Mouse (Mus musculus): ENCODE data around the gene Efs. TPM values are rescaled to one million over a fixed set of nuclear protein-coding genes. Genes with fewer than 3 reads are reported as not detected.

Gene Efs
- polyA plus RNA-seq (2017; shearing (Covaris generic)), result not detected

DNA sequence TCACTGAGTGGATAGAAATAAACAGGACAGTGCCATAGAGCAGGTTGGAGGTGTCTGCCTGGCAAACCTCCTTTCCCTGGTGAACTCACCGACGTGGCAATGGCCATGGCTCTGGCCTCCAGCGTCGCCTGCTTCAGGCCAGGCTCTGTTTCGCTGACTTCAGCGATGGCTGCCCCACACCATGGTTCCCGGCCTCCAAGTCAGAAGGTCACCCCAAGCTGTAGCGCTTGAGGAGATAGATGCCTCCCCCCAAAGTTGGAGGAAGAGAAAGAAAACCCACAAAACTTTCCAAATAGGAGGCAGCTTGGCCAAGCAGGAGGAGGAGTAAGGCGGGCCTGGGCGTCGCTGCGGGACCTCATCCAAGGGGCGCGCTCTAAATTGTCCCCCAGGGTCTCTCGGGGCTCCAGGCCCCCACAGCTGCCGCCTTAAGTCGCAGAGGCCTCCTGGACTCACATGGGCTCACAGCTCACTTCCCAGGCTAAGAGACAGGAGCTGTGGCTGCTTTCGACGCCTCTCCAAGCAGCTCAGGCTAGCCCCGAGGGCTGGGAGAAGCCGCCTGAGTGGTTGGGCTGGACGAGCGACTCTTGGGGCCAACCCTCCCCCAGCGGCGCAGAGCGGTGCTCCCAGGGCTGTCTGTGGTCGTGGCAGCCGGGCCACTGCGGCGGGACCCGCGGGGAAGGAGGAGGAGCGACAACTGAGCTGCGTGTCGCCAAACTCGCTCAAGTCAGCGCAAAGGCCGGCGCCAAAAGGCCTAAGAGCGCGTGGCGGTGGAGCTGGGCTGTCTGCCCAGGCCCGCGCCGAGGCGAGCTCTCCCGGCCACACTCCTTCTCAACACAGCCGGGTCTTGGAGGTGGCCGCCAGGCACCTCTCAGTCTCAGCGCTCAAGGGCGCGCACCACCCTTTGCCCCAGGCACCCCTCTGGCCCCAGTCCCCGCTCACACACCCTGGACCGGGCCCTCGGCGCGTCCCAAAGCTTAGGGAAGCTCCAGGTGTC lies at the start of gene Efs:
Efs (minus strand) TSS at position 778 of the 994 bp plus-strand sequence.

GRCm38 (mm10) chr14:54966320-54966977 lies 40.5 kb upstream of the Efs start, which contains the start of gene Myh6:
Gene Myh6, minus strand, starts transcription at chr14:54966927.

DNA sequence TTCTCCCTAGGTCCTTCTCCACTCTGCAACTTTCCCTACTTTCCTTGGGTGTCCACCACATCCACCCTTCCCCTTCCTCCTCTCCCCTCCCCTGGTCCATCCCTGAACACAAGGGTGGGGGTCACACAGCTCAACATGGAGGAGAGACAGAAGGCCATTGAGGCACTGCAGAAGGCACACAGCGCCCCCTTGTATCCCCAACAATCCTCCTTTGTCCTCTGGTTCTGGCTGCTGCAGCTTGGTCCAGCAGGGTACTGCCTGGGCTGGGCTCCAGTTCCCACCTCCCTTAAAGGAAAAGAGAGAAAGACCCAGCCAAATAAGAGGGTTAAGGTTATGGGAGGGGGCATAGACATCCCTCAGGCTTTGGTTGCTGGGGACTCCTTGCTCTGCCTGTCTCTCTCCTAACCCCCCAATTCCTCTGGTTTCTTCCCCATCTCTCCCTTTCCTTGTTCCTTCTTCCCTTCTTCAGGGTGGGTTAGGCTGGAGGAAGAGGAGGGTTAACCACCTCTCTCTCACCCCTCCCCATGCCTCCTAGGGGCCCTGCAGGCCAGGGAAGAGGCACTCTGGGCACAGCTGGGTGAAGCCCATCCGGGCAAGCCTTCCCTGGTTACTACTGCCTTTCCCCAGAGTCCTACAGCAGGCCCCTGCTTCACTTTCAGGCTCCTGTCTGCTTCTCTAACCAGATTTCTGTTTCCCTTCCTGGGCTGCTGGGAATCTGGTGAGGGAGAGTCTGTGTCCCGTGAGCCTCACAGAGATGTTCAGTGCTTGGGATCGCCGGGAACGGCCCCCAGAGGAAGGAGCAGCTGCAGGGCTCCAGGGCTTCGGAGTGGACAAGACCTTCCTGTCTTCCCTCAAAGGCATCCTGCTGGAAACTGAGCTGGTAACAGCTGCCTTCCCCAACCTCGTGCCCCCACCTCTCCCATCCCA lies 10.2 kb upstream of the Efs start, which contains the start of gene Cmtm5:
Cmtm5 (plus strand) TSS at position 358 of the 927 bp plus-strand sequence.

GRCm38 (mm10) chr14:54932645-54933150 lies 6.8 kb upstream of the Efs start, which contains the start of gene Il25:
Gene Il25, plus strand, starts transcription at chr14:54932695.

GRCm38 (mm10) chr14:54912886-54913285 lies 13.0 kb downstream of the Efs start, which contains the start of gene Slc22a17:
Gene Slc22a17, minus strand, starts transcription at chr14:54913132.

GRCm38 (mm10) chr14:54892200-54892599 lies 33.7 kb downstream of the Efs start, which contains the start of gene Pabpn1:
Gene Pabpn1, plus strand, starts transcription at chr14:54892500.

DNA sequence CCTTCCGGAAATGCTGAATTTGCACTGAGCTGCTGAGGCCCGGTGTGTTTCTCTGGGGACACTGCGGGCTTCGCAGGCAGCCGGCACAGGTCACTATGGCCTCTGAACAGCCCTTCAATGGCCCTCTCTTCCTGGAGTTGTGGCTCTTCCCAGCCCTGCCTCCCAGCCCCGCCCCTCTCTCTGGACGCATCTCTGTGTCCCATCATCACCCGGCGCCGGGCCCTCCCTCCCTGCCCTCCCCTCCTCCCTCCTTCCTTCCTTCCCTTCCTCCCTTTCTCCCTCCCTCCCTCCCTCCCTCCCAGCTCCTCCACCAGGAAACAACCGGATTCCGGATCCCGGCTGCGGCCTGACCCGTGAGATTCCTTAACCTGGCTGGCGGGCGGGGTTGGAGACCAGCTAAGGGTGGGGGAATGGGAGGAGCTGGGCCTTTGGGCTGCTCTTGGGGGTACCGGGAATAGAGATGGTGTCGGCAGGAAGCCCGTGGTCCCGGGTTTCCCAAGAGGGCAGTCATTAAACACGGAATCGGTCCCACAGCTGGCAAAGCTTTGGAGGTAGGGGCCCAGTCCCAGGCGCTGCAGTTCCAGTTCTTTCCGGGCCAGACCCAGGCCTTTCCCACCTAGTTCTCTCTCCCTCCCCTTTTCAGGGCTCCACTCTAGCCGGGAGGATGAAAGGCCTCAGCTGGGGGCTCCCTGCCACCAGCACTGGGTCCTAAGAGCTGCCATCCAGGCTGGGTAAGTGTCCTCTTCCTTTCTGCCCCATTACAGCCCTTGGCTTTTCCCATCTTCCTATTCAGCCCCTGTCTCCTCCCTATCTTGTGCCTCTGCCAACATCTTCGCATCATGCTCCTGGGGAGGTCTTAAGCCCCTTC lies 42.5 kb downstream of the Efs start, which contains the start of the genes Bcl2l2 and Gm20521:
Bcl2l2 (plus strand) TSS at position 224 of the 868 bp plus-strand sequence.
Gm20521 (plus strand) TSS at position 288 of the 868 bp plus-strand sequence.

GRCm38 (mm10) chr14:54877048-54877715 lies 48.7 kb downstream of the Efs start, which contains the start of gene Ppp1r3e:
Gene Ppp1r3e, minus strand, starts transcription at chr14:54877550.

GRCm38 (mm10) chr14:54870861-54871260 lies 55.1 kb downstream of the Efs start, which contains the start of gene Homez:
Gene Homez, minus strand, starts transcription at chr14:54870961.

Other genes with a start within 250 kb of the Efs start
- gene 1700123O20Rik, start 239.9 kb downstream of the Efs start, polyA plus RNA-seq (2017; shearing (Covaris generic)), result 79.9 TPM
- gene Acin1, start 239.2 kb downstream of the Efs start, polyA plus RNA-seq (2017; shearing (Covaris generic)), result 108 TPM
- gene Gm29776, start 227.3 kb downstream of the Efs start, polyA plus RNA-seq (2017; shearing (Covaris generic)), result not detected
- not detected for gene Cebpe, start 214.0 kb downstream of the Efs start, polyA plus RNA-seq (2017; shearing (Covaris generic))
- 0.34 TPM for gene Slc7a8, start 144.2 kb downstream of the Efs start, polyA plus RNA-seq (2017; shearing (Covaris generic))
- gene Rnf212b, start 112.0 kb downstream of the Efs start, polyA plus RNA-seq (2017; shearing (Covaris generic)), result not detected
- 11.9 TPM for gene Homez, start 55.2 kb downstream of the Efs start, polyA plus RNA-seq (2017; shearing (Covaris generic))
- gene Ppp1r3e, start 48.6 kb downstream of the Efs start, polyA plus RNA-seq (2017; shearing (Covaris generic)), result 1.3 TPM
- 0.34 TPM for gene Bcl2l2, start 42.7 kb downstream of the Efs start, polyA plus RNA-seq (2017; shearing (Covaris generic))
- gene Gm20521, start 42.7 kb downstream of the Efs start, polyA plus RNA-seq (2017; shearing (Covaris generic)), result not detected
- gene Pabpn1, start 33.6 kb downstream of the Efs start, polyA plus RNA-seq (2017; shearing (Covaris generic)), result 243 TPM
- gene Slc22a17, start 13.0 kb downstream of the Efs start, polyA plus RNA-seq (2017; shearing (Covaris generic)), result 6.7 TPM
- gene Il25, start 6.6 kb upstream of the Efs start, polyA plus RNA-seq (2017; shearing (Covaris generic)), result not detected
- gene Cmtm5, start 10.1 kb upstream of the Efs start, polyA plus RNA-seq (2017; shearing (Covaris generic)), result 0.29 TPM
- gene Myh6, start 40.8 kb upstream of the Efs start, polyA plus RNA-seq (2017; shearing (Covaris generic)), result not detected
- gene Gm17428, start 50.8 kb upstream of the Efs start, polyA plus RNA-seq (2017; shearing (Covaris generic)), result not detected
- not detected for gene Myh7, start 68.5 kb upstream of the Efs start, polyA plus RNA-seq (2017; shearing (Covaris generic))
- 130 TPM for gene Ngdn, start 89.3 kb upstream of the Efs start, polyA plus RNA-seq (2017; shearing (Covaris generic))
- gene Zfhx2, start 166.2 kb upstream of the Efs start, polyA plus RNA-seq (2017; shearing (Covaris generic)), result 7.6 TPM
- 13.9 TPM for gene Thtpa, start 168.7 kb upstream of the Efs start, polyA plus RNA-seq (2017; shearing (Covaris generic))
- gene Ap1g2, start 180.5 kb upstream of the Efs start, polyA plus RNA-seq (2017; shearing (Covaris generic)), result 161 TPM
- gene Jph4, start 190.8 kb upstream of the Efs start, polyA plus RNA-seq (2017; shearing (Covaris generic)), result 0.06 TPM